Mouse (Mus musculus) v-Abl transformed pro-B cells (cell line): ENCODE measurements at regions not wholly inside any gene's neighbourhood (a gene's known extent, or its start where the extent isn't known, plus 50 kb on each side); places are given as distances from the start of the nearest gene placed in this dataset.

ENCODE experiments used
- in situ Hi-C, 2 experiments: fragments of 400-800 bp; cut with MboI; formaldehyde crosslinking; loops; one replicate each; pipeline ENCODE4 v1.15.1; 2025; ENCODE audit not compliant: unreplicated experiment in 2 of 2

DNA sequence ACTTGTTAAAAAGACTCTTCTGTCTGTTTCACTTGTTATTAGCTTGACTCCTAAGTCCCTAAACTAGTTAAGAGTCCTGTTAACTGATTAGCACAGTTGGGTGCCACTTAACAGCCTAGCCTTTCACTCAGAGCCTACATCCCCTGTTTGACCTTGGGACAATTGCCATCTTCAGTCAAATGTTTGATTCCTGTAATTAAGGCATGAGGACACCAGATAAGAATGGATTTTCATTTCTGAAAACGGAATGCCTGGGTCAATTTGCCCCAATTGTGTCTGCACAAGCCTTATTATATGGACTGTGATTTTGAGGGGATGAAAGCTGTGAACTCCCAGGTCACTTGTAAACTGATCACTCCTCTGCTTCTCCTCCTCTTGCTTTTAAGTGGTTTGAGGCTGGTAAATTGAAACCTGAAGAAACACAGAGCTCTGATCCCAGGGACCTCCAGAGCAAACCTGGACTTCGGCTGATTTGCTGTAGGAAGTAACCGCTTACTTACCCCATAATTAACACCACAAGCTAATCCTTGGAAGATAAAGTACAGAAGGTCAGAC, 171.8 kb upstream of the Nt5c1b start:
- in situ Hi-C loops: no loop called here

DNA sequence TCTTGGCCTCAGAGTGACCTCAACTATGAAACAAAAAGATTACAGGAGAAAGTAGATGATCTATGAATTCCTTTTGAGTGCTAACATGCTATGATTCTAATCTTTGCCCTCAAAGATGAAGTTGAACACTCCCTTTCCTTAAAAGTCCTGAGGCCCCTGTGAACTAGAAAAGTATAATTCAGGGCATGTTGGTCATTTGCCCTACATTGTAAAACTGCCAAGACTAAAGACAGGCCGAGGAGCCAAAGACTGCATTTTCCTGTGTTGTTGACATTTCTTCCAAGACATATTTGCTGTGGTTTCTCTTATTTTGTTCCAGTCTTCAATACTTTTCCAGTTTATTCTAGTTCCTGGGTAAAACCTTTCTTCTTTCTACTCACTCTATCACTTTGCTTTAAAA, 159.9 kb upstream of the Nt5c1b start:
- in situ Hi-C loops: no loop called here

DNA sequence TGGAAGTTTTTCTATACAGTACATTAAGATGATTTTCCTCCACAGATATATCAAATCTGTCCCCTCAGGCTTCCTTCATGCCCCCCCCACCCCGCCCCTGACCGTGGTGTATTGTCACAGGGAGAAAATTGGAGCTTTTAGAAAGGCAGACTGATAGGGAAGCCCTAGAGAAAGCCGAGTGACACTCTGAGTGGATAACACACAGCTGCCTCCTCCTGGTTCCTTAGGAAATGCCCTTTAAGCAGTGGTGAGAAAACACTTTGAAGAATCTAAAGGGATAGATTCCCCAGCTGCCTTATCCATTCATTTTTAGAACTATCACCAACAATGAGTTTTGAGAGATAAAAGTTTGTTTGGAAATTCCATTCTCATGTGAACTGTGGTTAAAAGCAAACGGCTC, 147.0 kb upstream of the Nt5c1b start:
- in situ Hi-C loops: no loop called here

DNA sequence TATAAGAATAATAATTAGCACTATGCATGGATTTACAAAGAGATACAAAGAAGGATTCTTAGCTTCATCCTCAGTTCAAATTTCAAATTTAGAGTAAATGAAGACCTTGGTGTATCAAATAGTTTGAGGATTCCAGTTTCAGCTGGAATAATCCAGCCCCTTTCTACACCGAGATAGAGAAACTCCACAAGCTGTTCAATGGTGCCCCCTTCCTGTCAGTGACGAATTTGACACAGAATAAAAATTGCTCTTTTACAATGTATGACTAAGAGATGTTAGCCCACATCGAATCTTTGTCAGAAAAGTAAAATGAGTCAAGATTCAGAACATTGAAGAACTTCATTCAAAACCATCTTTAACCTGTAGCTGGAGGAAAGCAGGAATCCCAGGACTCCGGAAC, 145.9 kb upstream of the Nt5c1b start:
- in situ Hi-C loops: no loop called here

DNA sequence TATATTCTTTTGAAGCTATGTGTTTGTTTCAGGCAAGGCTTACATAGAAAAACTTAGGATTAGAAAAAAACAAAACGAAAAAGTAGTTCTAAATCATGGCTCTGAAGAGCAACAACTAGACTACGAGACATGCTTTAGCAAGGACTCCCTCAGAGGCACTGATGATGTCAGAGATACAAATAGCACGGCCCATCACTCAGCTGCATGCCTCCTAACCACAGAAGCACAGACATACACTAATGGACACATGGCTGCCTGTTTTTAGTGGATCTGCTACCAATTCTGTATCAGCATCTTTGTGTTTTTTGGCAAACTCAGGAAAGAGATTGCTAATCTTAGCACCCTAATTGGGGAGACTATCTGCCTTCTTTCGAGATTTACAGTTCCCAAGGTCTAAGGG, 138.6 kb upstream of the Nt5c1b start:
- in situ Hi-C loops: no loop called here

DNA sequence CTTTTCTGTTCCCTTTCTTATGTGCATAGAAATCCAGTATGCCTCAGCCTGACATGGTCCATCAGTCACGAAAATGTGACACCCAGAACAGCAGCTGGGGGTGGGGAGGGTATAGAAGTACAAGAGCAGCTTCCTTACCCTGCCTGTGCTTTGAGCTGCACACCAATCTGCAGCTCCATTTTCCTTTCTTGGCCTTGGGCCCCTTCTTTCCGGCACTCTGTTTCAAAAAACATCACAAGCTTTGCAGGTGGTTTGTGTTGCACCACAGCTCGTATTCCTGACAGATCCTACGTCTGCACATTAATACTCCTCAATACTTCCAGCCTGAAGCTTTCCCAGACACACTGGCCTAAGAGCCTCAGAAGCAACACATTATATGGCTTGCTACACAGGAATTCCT, 138.1 kb upstream of the Nt5c1b start:
- in situ Hi-C loops: no loop called here

DNA sequence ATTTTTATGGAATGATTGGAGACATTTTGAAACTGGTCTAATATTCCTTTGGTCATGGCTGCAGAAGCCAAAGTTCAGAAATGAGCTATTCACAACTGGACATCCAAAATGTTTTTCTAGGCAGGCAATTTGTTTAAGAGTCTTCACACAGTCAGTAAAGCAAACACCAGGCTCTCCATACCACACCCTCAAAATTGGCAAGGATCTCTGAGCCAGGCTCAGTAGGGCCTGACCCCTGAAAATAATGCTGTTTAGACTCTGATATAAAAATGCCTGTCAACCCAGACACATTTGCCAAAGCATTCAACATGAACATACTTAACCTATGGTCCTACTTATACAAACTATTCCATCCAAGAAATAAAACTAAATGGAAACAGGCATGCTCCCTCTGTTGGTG, 121.7 kb upstream of the Nt5c1b start:
- in situ Hi-C loops: no loop called here

DNA sequence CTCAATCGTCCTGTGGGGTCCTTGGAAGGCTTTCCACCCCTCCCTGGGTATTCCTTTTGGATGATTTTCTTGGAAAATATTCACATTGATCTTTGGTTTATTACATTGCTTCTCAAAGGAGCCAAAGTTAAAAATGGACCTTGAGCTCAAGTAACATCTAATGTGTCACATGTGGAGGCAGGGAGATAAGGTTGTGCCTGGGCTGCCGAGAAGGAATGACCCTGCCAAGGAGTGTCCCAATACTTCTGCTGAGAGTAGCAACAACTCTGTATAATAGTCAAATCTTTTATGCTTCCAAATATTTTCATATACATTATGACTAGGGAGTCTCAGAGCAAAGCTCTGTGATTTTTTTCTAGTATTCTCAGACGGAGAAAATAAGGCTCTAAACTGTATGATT, 113.4 kb upstream of the Nt5c1b start:
- in situ Hi-C loops: loop anchor here in 1 of 2 experiments (25.0 kb wide), 1 partner anchor 1194 kb away; no protein-coding TSS in a partner anchor

DNA sequence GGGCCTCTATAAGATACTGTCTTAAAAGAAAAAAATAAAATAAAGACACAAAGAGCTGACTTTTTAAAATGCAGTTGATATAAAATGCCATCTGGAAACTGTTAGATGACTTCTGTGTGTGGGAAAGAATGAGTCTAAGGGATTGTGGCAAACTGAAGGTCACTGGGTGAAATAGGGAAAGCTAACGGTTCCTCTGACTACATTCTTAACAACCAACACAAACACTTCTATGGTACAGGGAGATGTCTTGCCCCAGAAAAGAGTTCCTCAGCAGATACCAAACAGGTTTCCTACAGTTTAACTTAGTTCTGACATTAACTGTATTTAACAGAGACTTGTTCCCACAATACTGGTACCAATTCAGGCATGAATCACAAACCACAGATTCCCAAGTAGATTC, 103.6 kb upstream of the Nt5c1b start:
- in situ Hi-C loops: loop anchor here in 1 of 2 experiments (25.0 kb wide), 1 partner anchor 1204 kb away; no protein-coding TSS in a partner anchor

DNA sequence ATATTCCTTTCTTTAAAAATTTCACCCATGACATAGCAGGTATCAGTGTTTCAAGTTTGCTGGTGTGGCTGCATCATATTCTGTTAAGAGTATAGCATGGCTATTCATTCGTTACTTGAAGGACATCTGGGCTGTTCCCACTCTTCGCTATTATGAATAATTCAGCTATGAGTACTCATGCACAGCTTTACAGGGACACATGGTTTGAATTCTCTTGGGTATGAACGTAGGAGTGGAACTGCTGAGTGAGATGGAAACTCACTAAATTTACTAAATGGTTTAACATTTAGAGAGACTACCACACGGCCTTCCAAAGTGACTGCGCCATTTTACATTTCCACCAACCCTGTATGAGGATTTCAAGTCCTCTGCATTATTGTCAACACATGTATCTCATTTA, 97.7 kb upstream of the Nt5c1b start:
- in situ Hi-C loops: loop anchor here in 1 of 2 experiments (25.0 kb wide), 1 partner anchor 1210 kb away; no protein-coding TSS in a partner anchor

DNA sequence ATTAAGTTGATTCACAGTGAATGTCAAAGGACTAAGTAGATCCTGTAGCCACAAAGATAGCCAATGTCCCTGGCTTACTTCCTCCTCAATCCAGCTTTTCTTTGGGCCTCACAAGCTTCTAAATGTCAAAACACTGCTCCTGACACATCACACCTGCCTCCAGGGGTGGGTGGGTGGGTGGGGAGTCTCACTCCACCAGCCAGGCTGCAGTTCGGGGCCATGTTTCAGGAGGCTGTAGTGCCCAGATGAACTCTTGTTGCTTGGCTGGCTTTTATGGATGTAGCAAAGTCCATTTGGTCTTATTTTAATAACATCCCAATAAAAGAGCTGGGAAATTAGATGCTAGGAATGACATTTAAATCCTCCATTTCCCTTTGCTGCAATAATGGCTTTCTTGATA, 94.5 kb upstream of the Nt5c1b start:
- in situ Hi-C loops: no loop called here

DNA sequence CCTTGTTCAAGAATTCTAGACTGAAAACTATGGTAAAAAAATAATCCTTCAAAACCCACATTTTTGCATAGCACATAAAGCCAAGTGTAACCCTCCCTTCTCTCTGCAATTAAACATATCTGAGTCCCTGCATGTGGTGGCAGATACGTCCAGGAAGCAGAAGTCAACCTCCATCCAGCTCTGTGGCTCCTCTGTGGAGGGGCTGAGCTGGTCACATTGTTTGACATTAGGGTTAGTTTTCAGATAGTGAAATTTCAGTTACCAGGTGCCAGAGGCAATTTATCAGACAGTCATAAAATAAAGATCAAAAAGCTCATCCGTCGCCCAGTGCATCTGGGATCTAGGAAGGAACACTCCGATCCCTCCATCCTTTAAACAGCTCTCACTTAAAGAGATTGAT, 77.1 kb upstream of the Nt5c1b start:
- in situ Hi-C loops: no loop called here

DNA sequence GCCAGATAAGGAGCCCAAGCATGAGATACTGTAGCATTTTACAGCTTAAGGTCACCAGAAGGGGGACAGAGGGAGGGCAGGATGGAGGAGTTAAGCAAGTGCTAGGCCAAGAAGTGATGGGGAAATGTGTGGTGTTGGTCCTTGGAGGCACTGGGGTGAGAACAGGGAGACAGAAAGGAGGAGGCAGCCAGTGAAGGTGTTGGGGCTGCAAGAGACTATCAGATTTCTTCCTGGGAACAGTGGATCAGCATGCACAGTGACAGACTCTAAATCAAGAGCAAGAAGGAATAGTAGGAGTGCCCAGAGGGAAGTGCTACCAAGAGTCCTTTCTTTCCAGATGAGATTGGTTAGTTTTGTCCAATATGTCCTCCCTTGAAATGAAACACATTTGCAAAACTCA, 63.8 kb upstream of the Nt5c1b start:
- in situ Hi-C loops: no loop called here
